Comparison of ENCODE assay signal across 8 mouse cellular contexts in genomic region chr3:132747036-132747435, GRCm38 (mm10).
A peak's percentile ranks its signal among the peaks of the same experiment; 100 is the strongest.
DNase-seq lines count a peak whose midpoint lies in the region; ATAC-seq and TF ChIP-seq lines count a peak whose summit lies in the region.

No protein-coding gene starts in this region.

- no peak overlapping the region for H3K4me3 ChIP-seq in E14TG2a.4 (replicated peaks; ENCODE audit: low read length)
- no peak overlapping the region for H3K4me3 ChIP-seq in heart, embryonic 16.5 days (ENCODE audit: low read length)
- H3K4me3 ChIP-seq in liver, embryonic 13.5 days (replicated peaks) = no peak overlapping the region
- H3K4me3 ChIP-seq in neural tube, embryonic 14.5 days (ENCODE audit: low read depth, low read length) = no peak overlapping the region

- H3K27ac ChIP-seq in heart, embryonic 16.5 days (ENCODE audit: low read length) = no peak overlapping the region
- no peak overlapping the region for H3K27ac ChIP-seq in liver, embryonic 13.5 days
- H3K27ac ChIP-seq in neural tube, embryonic 14.5 days (ENCODE audit: low read depth, low read length) = no peak overlapping the region

- H3K9ac ChIP-seq in heart, embryonic 16.5 days (ENCODE audit: low read length) = no peak overlapping the region
- no peak overlapping the region for H3K9ac ChIP-seq in liver, embryonic 13.5 days
- no peak overlapping the region for H3K9ac ChIP-seq in neural tube, embryonic 14.5 days (replicated peaks; ENCODE audit: low read depth, low read length)

- no peaks in the 10 kb centered on the region for H3K36me3 ChIP-seq in E14TG2a.4 (ENCODE audit: insufficient read depth, low read length)
- peaks cover 3% of the 10 kb centered on the region; the same call in 1 of the 2 replicates for H3K36me3 ChIP-seq in heart, embryonic 16.5 days (ENCODE audit: control insufficient read depth, insufficient read depth)
- H3K36me3 ChIP-seq in liver, embryonic 13.5 days = no peaks in the 10 kb centered on the region
- no peaks in the 10 kb centered on the region for H3K36me3 ChIP-seq in neural tube, embryonic 14.5 days (ENCODE audit: control insufficient read depth, insufficient read depth, low read length)

- ATAC-seq in heart, embryonic 16.5 days (replicated peaks; ENCODE audit: extremely low read depth, insufficient read depth, low FRiP score) = peak; percentile 76
- peak; percentile 65; the same call in 1 of the 2 replicates for ATAC-seq in liver, embryonic 13.5 days (ENCODE audit: low read depth)
- ATAC-seq in neural tube, embryonic 14.5 days (ENCODE audit: low read depth) = peak; percentile 96
- ATAC-seq in erythroblast, adult 5-6 weeks (replicated peaks; ENCODE audit: low FRiP score, poor library complexity, severe bottlenecking) = no peak

- no peaks in the 10 kb centered on the region for H3K9me3 ChIP-seq in E14TG2a.4 (ENCODE audit: low read length)
- H3K9me3 ChIP-seq in heart, embryonic 16.5 days (replicated peaks; ENCODE audit: control insufficient read depth, low read length) = no peaks in the 10 kb centered on the region
- H3K9me3 ChIP-seq in liver, embryonic 13.5 days (replicated peaks) = no peaks in the 10 kb centered on the region
- no peaks in the 10 kb centered on the region for H3K9me3 ChIP-seq in neural tube, embryonic 14.5 days (ENCODE audit: control insufficient read depth, low read length)

- H3K4me2 ChIP-seq in heart, embryonic 16.5 days (ENCODE audit: low read depth, low read length) = no peak overlapping the region
- no peak overlapping the region for H3K4me2 ChIP-seq in liver, embryonic 13.5 days
- no peak overlapping the region for H3K4me2 ChIP-seq in neural tube, embryonic 14.5 days (ENCODE audit: low read depth, low read length)

- WGBS in heart, embryonic 16.5 days = 17% methylated on average over 3 of the region's 3 CpGs
- 28% methylated on average over 3 of the region's 3 CpGs for WGBS in liver, embryonic 13.5 days (ENCODE audit: insufficient replicate concordance)
- WGBS in neural tube, embryonic 14.5 days = 39% methylated on average over 3 of the region's 3 CpGs

- peak; percentile 56 for TF ChIP-seq CTCF in E14TG2a.4 (conservative IDR thresholded peaks at IDR 0.05; ENCODE audit: low read length)

- DNase-seq in adipocyte (ENCODE audit: low spot score) = peak; percentile 74
- peak; percentile 47 for DNase-seq in embryo, embryonic 11.5 days (ENCODE audit: low read depth, low spot score)
- peak; percentile 75 for DNase-seq in kidney, postnatal 14 days
- DNase-seq in liver, embryonic 13.5 days = peak; percentile 24

- no peaks in the 10 kb centered on the region for H3K27me3 ChIP-seq in E14TG2a.4 (ENCODE audit: insufficient read depth, low read length)
- H3K27me3 ChIP-seq in heart, embryonic 16.5 days (ENCODE audit: control insufficient read depth, insufficient read depth, low read length) = no peaks in the 10 kb centered on the region
- H3K27me3 ChIP-seq in liver, embryonic 13.5 days = no peaks in the 10 kb centered on the region
- no peaks in the 10 kb centered on the region for H3K27me3 ChIP-seq in neural tube, embryonic 14.5 days (ENCODE audit: control insufficient read depth, insufficient read depth, low read length)

- no peaks in the 10 kb centered on the region for H3K4me1 ChIP-seq in E14TG2a.4 (replicated peaks; ENCODE audit: low read depth, low read length)
- peaks cover 9% of the 10 kb centered on the region for H3K4me1 ChIP-seq in heart, embryonic 16.5 days (ENCODE audit: control insufficient read depth, insufficient read depth, low read length)
- 0 out of 2 replicates have a peak, but pooled peaks cover 6% of the 10 kb centered on the region for H3K4me1 ChIP-seq in liver, embryonic 13.5 days (replicated peaks)
- no peaks in the 10 kb centered on the region for H3K4me1 ChIP-seq in neural tube, embryonic 14.5 days (ENCODE audit: control insufficient read depth, insufficient read depth, low read length)

Comparison
In these comparisons a context has a peak if more than half of its experiments do, and no peak if none do; other contexts are left out.
1. DNase-seq: peak in every context shown above with its lines; median percentile 75 in kidney, postnatal 14 days; 74 in adipocyte; 47 in embryo, embryonic 11.5 days; 24 in liver, embryonic 13.5 days.